In the genomic region with DNA sequence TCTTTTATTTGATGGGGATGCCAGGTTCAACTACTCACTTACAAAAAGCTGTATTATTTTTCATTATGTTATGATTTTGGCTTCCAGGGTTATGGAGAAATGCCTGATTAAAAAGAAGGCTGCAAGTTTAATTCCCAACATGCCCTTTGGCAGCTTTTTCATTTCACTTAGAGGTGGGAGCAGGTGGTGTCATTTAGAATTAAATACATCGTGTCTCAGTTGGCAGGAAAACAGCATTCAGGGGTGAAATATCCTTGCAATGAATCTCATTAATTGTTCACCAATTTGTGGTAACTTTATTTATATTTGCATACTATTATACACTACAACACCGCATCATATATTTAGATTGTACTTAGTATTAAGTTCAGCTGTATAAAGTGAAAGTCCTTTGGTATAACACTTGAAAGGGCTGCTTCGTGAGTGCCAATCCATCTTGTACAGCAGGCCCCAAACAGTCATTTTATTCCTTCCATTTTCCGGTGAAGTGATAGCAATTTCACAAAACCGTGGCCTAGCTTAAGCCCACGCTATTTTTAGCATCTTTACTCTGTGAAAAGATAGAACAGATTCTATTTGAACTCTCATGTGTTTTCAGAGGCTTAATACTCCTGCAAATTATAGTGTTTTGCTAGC, we compare ENCODE assay signal across 19 mouse cellular contexts.
DNase-seq lines count a peak whose midpoint lies in the region; ATAC-seq lines count a peak whose summit lies in the region.
"Had no signal": no experiment of that assay in that cellular context is flagged by ENCODE, and none has a peak within 500 bp of the region (broad histone marks: within the 10 kb centered on the region; RNA-seq: fewer than 3 reads in every experiment).

No protein-coding gene starts in this region.

- WGBS in forebrain, embryonic 14.5 days, result 36% methylated on average over 6 of the region's 6 CpGs
- 86% methylated on average over 6 of the region's 6 CpGs for WGBS in forebrain, embryonic 10.5 days
- 71% methylated on average over 6 of the region's 6 CpGs for WGBS in neural tube, embryonic 11.5 days
- WGBS in hindbrain, embryonic 16.5 days, result 37% methylated on average over 6 of the region's 6 CpGs

- intact Hi-C loops in left cerebral cortex, postnatal 4 days (cut with DNase I), result no loop called here

- no peaks in the 10 kb centered on the region for H3K9me3 ChIP-seq in forebrain, embryonic 14.5 days (replicated peaks; ENCODE audit: control insufficient read depth, low read length)
- no peaks in the 10 kb centered on the region for H3K9me3 ChIP-seq in forebrain, embryonic 10.5 days
- no peaks in the 10 kb centered on the region for H3K9me3 ChIP-seq in neural tube, embryonic 11.5 days (ENCODE audit: control insufficient read depth, low read length)
- H3K9me3 ChIP-seq in hindbrain, embryonic 16.5 days (ENCODE audit: control insufficient read depth, low read length), result no peaks in the 10 kb centered on the region
- H3K9me3 ChIP-seq: limb, embryonic 15.5 days; liver, embryonic 15.5 days; stomach, embryonic 15.5 days had no signal

- no peak overlapping the region for H3K9ac ChIP-seq in forebrain, embryonic 14.5 days (ENCODE audit: low read length)
- H3K9ac ChIP-seq in neural tube, embryonic 11.5 days (ENCODE audit: low read length), result no peak overlapping the region
- H3K9ac ChIP-seq in hindbrain, embryonic 16.5 days (ENCODE audit: low read depth, low read length), result no peak overlapping the region
- H3K9ac ChIP-seq: limb, embryonic 15.5 days; liver, embryonic 15.5 days; stomach, embryonic 15.5 days had no signal

- no peak overlapping the region for H3K4me2 ChIP-seq in forebrain, embryonic 14.5 days (ENCODE audit: low read length)
- no peak overlapping the region for H3K4me2 ChIP-seq in neural tube, embryonic 11.5 days (ENCODE audit: low read depth)
- no peak overlapping the region for H3K4me2 ChIP-seq in hindbrain, embryonic 16.5 days (ENCODE audit: low read length)
- H3K4me2 ChIP-seq: limb, embryonic 15.5 days; liver, embryonic 15.5 days; stomach, embryonic 15.5 days had no signal

- H3K27me3 ChIP-seq in forebrain, embryonic 14.5 days (replicated peaks; ENCODE audit: control insufficient read depth, insufficient read depth, low read length), result no peaks in the 10 kb centered on the region
- no peaks in the 10 kb centered on the region for H3K27me3 ChIP-seq in forebrain, embryonic 10.5 days (ENCODE audit: poor library complexity, severe bottlenecking)
- H3K27me3 ChIP-seq in neural tube, embryonic 11.5 days (ENCODE audit: control insufficient read depth, insufficient read depth, low read length), result no peaks in the 10 kb centered on the region
- H3K27me3 ChIP-seq in hindbrain, embryonic 16.5 days (replicated peaks; ENCODE audit: control insufficient read depth, insufficient read depth, low read length), result no peaks in the 10 kb centered on the region
- H3K27me3 ChIP-seq: limb, embryonic 15.5 days; liver, embryonic 15.5 days; stomach, embryonic 15.5 days had no signal

- H3K4me1 ChIP-seq in forebrain, embryonic 14.5 days (ENCODE audit: control insufficient read depth, insufficient read depth, low read length), result no peaks in the 10 kb centered on the region
- H3K4me1 ChIP-seq in forebrain, embryonic 10.5 days, result no peaks in the 10 kb centered on the region
- H3K4me1 ChIP-seq in neural tube, embryonic 11.5 days (ENCODE audit: control insufficient read depth, insufficient read depth, low read length), result no peaks in the 10 kb centered on the region
- no peaks in the 10 kb centered on the region for H3K4me1 ChIP-seq in hindbrain, embryonic 16.5 days (ENCODE audit: control insufficient read depth, insufficient read depth, low read depth, low read length)
- H3K4me1 ChIP-seq: limb, embryonic 15.5 days; liver, embryonic 15.5 days; stomach, embryonic 15.5 days had no signal

- peak; percentile 67 for DNase-seq in forebrain, embryonic 14.5 days (ENCODE audit: low spot score)
- no peak for DNase-seq in forebrain, embryonic 10.5 days (ENCODE audit: extremely low spot score, low spot score)
- no peak for DNase-seq in neural tube, embryonic 11.5 days (ENCODE audit: low spot score)
- no peak for DNase-seq in neural tube, embryonic 10.5 days (ENCODE audit: extremely low spot score, low spot score)
- no peak for DNase-seq in left cerebral cortex, postnatal 4 days
- no peak for DNase-seq in left cerebral cortex, adult 18-20 months (ENCODE audit: low spot score in 2 of 2)
- DNase-seq: adrenal gland, postnatal 36 days; B cell, adult 2 months; cerebellum, postnatal 36 days; kidney, adult 18-20 months; layer of hippocampus, postnatal 36 days; right cerebral cortex, postnatal 25 days; thymus, adult 2 months had no signal

- H3K27ac ChIP-seq in forebrain, embryonic 14.5 days (ENCODE audit: low read depth, low read length), result no peak overlapping the region
- H3K27ac ChIP-seq in forebrain, embryonic 10.5 days, result no peak overlapping the region
- H3K27ac ChIP-seq in neural tube, embryonic 11.5 days (ENCODE audit: low read depth, low read length), result no peak overlapping the region
- H3K27ac ChIP-seq in hindbrain, embryonic 16.5 days (ENCODE audit: low read depth, low read length), result no peak overlapping the region
- H3K27ac ChIP-seq: kidney, postnatal 0 days; layer of hippocampus, adult 2 months; limb, embryonic 15.5 days; liver, embryonic 15.5 days; stomach, embryonic 15.5 days had no signal

- ATAC-seq in forebrain, embryonic 14.5 days, result peak; percentile 75
- ATAC-seq in neural tube, embryonic 11.5 days (ENCODE audit: insufficient read depth, low FRiP score, low TSS enrichment), result 0 out of 2 replicates have a peak, but pooled peaks have one; percentile 31
- peak; percentile 48; the same call in 1 of the 2 replicates for ATAC-seq in hindbrain, embryonic 16.5 days

- H3K4me3 ChIP-seq in forebrain, embryonic 14.5 days (ENCODE audit: low read depth, low read length), result no peak overlapping the region
- H3K4me3 ChIP-seq in forebrain, embryonic 10.5 days, result no peak overlapping the region
- no peak overlapping the region for H3K4me3 ChIP-seq in neural tube, embryonic 11.5 days (ENCODE audit: low read depth, low read length)
- H3K4me3 ChIP-seq in hindbrain, embryonic 16.5 days (ENCODE audit: low read length), result no peak overlapping the region
- H3K4me3 ChIP-seq: layer of hippocampus, adult 2 months; limb, embryonic 15.5 days; liver, embryonic 15.5 days; stomach, embryonic 15.5 days had no signal

- no peaks in the 10 kb centered on the region for H3K36me3 ChIP-seq in forebrain, embryonic 14.5 days (ENCODE audit: control insufficient read depth, insufficient read depth, low read length)
- H3K36me3 ChIP-seq in forebrain, embryonic 10.5 days (replicated peaks), result no peaks in the 10 kb centered on the region
- H3K36me3 ChIP-seq in neural tube, embryonic 11.5 days (ENCODE audit: control insufficient read depth, insufficient read depth, low read length), result no peaks in the 10 kb centered on the region
- no peaks in the 10 kb centered on the region for H3K36me3 ChIP-seq in hindbrain, embryonic 16.5 days (ENCODE audit: control insufficient read depth, insufficient read depth, low read length)
- H3K36me3 ChIP-seq: limb, embryonic 15.5 days; liver, embryonic 15.5 days; stomach, embryonic 15.5 days had no signal
